Mouse (Mus musculus) Patski (cell line): ENCODE measurements around the gene Grin2b. TPM values are rescaled to one million over a fixed set of nuclear protein-coding genes. Genes with fewer than 3 reads are reported as not detected.

Experiments used
- ATAC-seq: fragments of 100-300 bp; one replicate; pipeline ENCODE4 v1.8.0; 2021
- CTCF ChIA-PET: fragments of 350-600 bp; sonication (Branson Sonifier 250); formaldehyde crosslinking; loops from one replicate; lab custom pipeline; 2022; ENCODE audit warnings: inconsistent platforms; lab: Charles Lee
- POLR2A ChIA-PET: fragments of 350-600 bp; sonication (Branson Sonifier 250); formaldehyde crosslinking; loops from one replicate; lab custom pipeline; 2022; ENCODE audit warnings: antibody characterized with exemption, inconsistent platforms; lab: Charles Lee
- DNase-seq: peaks from one replicate; pipeline ENCODE4 v3.0.0-alpha.2; 2011; ENCODE audit warnings: low read depth, low spot score
- H3K27me3 ChIP-seq: fragments of 371-371 bp; one replicate; pipeline ENCODE4 v1.5.1; 2021
- CTCF ChIP-seq: fragments of 100-300 bp; IDR thresholded peaks from one replicate; pipeline ENCODE4 v1.5.1; 2021
- in situ Hi-C: fragments of 300-500 bp; cut with MboI; formaldehyde crosslinking; loops from 3 replicates; pipeline ENCODE4 v1.11.1; 2018; ENCODE audit warnings: low pct_unique_long_range_greater_than_20kb, mixed read lengths
- polyA plus RNA-seq: library from polyadenylated mRNA; unstranded; gene quantifications from one replicate; pipeline ENCODE4 v1.2.3, GENCODE M21; 2021

Grin2b gene
- polyA plus RNA-seq, 1 experiment from 2014 or later: not detected

- CTCF ChIA-PET: interaction anchor here (0.6 to 1.8 kb wide), 2 partner anchors 107 to 224 kb away, joined by 3 to 6 read pairs; no protein-coding TSS in a partner anchor
Measured at GRCm38 (mm10) chr6:135907137-135907536, 266.2 kb downstream of the Grin2b start.

GRCm38 (mm10) chr6:135904391-135904790 lies 268.9 kb downstream of the Grin2b start:
- in situ Hi-C loops: no loop called here
- no peak for ATAC-seq
- TF ChIP-seq CTCF: no peak
- no peak for DNase-seq
- POLR2A ChIA-PET: no interaction called here
- CTCF ChIA-PET: interaction anchor here (1.0 kb wide), 1 partner anchor 17 kb away, joined by 3 read pairs; no protein-coding TSS in a partner anchor
- H3K27me3 ChIP-seq: peaks cover 8% of the 10 kb centered on the region

More at GRCm38 (mm10) chr6:135907137-135907536, 266.2 kb downstream of the Grin2b start:
- in situ Hi-C loops: loop anchor here (5.0 kb wide), 2 partner anchors 220 to 445 kb away; no protein-coding TSS in a partner anchor
- POLR2A ChIA-PET: no interaction called here
- no peak for ATAC-seq
- DNase-seq: no peak
- H3K27me3 ChIP-seq: no peaks in the 10 kb centered on the region
- TF ChIP-seq CTCF: no peak

DNA sequence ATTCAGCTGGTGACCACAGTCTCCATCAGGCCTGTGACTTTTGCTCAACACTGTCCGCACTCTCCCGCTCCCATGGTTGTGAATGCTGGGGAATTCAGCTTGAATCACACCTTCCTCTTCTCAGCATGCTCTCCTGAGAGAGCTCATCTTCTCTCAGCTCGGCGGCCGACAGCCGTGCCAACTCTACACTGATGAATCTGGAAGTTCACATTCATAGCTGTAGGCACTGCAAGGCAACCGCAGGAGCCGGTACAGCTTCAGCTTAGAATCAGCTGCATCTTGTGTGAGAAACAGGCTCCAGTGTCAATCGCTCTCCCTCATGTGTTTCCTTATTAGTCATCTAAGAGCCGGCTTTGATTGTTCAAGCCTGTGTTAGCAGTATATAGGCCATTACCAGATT lies 272.9 kb downstream of the Grin2b start:
- H3K27me3 ChIP-seq: peaks cover 8% of the 10 kb centered on the region
- no peak for TF ChIP-seq CTCF
- POLR2A ChIA-PET: no interaction called here
- in situ Hi-C loops: no loop called here
- ATAC-seq: no peak
- no peak for DNase-seq
- CTCF ChIA-PET: no interaction called here

DNA sequence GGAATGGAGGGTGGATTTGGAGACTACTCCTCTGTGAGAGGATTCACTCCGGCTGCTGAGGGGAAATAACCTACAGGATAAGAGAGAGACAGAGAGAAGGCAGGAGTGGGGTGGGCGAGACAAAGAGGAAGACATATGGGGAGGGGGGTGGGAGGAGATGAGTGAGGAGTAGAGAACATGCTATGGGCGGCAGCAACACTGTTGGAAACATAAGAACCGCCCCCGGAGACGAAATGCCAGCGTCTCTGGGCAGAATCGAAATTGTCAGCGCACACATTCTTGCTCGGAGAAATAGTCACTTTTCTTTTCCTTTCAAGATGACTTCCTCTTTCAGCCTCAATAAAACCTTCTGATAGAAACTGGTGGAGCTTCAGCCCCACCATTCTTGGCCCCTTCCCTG lies 274.1 kb downstream of the Grin2b start:
- ATAC-seq (no peak), DNase-seq (no peak)
- peaks cover 8% of the 10 kb centered on the region for H3K27me3 ChIP-seq
- in situ Hi-C loops: no loop called here
- TF ChIP-seq CTCF: no peak
- POLR2A ChIA-PET: no interaction called here
- CTCF ChIA-PET: no interaction called here

DNA sequence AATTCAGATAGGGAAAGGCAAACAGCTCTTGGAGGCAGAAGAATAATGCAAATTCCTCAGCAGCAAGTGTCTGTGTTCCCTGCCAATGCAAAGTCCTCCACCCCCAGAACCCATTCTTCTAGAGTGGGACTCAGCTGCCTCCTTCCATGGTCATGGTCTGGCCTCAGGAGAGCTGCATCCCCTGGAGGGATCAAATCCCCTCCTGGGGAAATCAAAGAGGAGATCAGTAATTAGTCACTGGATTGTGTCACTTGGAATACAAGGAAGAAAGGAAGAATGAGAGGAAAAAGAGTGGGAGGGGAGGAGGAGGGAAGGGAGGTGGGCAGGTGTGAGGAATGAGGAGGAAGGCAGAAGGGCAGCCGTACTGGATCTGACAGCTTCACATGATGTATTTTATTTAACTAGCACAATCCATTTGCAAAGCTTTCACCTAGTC lies 278.5 kb downstream of the Grin2b start:
- ChIA-PET POLR2A (no interaction called here), CTCF (no interaction called here)
- no peak for ATAC-seq
- no peak for TF ChIP-seq CTCF
- in situ Hi-C loops: no loop called here
- DNase-seq: no peak
- H3K27me3 ChIP-seq: no peaks in the 10 kb centered on the region

DNA sequence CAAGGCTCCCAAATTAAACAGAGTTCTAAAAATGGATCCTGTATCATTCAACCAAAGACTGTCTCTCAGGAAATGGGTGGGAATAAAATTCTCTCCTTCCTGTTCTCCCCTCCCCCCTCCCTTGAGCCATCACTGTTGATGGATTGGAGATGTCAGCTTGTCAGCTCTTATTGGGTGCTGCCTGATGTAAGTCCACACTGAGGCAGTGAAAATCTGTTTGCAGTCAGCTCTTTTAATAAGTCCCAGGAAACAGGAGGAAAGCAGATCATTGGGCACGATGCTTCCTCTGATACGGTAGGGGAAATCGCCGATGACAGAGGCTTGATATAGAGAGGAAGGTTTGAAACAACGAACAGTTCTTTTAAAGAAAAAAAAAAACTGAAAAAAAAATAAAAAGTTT lies 290.7 kb downstream of the Grin2b start:
- CTCF ChIA-PET: no interaction called here
- POLR2A ChIA-PET: no interaction called here
- H3K27me3 ChIP-seq: peaks cover 5% of the 10 kb centered on the region
- in situ Hi-C loops: no loop called here
- DNase-seq: no peak
- no peak for TF ChIP-seq CTCF
- ATAC-seq: no peak

GRCm38 (mm10) chr6:135876163-135876726 lies 297.1 kb downstream of the Grin2b start:
- no peak for DNase-seq
- H3K27me3 ChIP-seq: no peaks in the 10 kb centered on the region
- ATAC-seq: no peak
- in situ Hi-C loops: no loop called here
- ChIA-PET CTCF (no interaction called here), POLR2A (no interaction called here)
- TF ChIP-seq CTCF: no peak

GRCm38 (mm10) chr6:135874626-135875025 lies 298.7 kb downstream of the Grin2b start:
- no peaks in the 10 kb centered on the region for H3K27me3 ChIP-seq
- in situ Hi-C loops: no loop called here
- no peak for DNase-seq

GRCm38 (mm10) chr6:135865832-135866231 lies 307.5 kb downstream of the Grin2b start:
- CTCF ChIA-PET: no interaction called here
- ATAC-seq: no peak
- H3K27me3 ChIP-seq: peaks cover 8% of the 10 kb centered on the region
- POLR2A ChIA-PET: no interaction called here
- TF ChIP-seq CTCF: no peak
- in situ Hi-C loops: no loop called here
- no peak for DNase-seq

More at GRCm38 (mm10) chr6:135874626-135875025, 298.7 kb downstream of the Grin2b start:
- no peak for TF ChIP-seq CTCF
- ChIA-PET POLR2A (no interaction called here), CTCF (interaction anchor here (1.4 kb wide), 1 partner anchor 256 kb away, joined by 3 read pairs; no protein-coding TSS in a partner anchor)
- no peak for ATAC-seq

- ChIA-PET CTCF (interaction anchor here (1.1 kb wide), 1 partner anchor 37 kb away, joined by 3 read pairs; no protein-coding TSS in a partner anchor), POLR2A (no interaction called here)
- TF ChIP-seq CTCF: no peak
- in situ Hi-C loops: no loop called here
- H3K27me3 ChIP-seq: peaks cover 10% of the 10 kb centered on the region
- no peak for ATAC-seq
- no peak for DNase-seq
Measured at GRCm38 (mm10) chr6:135863965-135864364, 309.3 kb downstream of the Grin2b start.

- H3K27me3 ChIP-seq: peaks cover 10% of the 10 kb centered on the region
- ATAC-seq (no peak), DNase-seq (no peak)
- no peak for TF ChIP-seq CTCF
- in situ Hi-C loops: no loop called here
- POLR2A ChIA-PET: no interaction called here
- CTCF ChIA-PET: no interaction called here
Measured at GRCm38 (mm10) chr6:135859502-135859901, 313.8 kb downstream of the Grin2b start.
